Mouse (Mus musculus) testis, postnatal 10 days (tissue): Measurements from ENCODE around the gene Tiam2.

Experiments
- DNase-seq: peaks from one replicate; pipeline ENCODE4 v3.0.0; 2021; ENCODE audit warnings: low spot score

The Tiam2 gene

DNA sequence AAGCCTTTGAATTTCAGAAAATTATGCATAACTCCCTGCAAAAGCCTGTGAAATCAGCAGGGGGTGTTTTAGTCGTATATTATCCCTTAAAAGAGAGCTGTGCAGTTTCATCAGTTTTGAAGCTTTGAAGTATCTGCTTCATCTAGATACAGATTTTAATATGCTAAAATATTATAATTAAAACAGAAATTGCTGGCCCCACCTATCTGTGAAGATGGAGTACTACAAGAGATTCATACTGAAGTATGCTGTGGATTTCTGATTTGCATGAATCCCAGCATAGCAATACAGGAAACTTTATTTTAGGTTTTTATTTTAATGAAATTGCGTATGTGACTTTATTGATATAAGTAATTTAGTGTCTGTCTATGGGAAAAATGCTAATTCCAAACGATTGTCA is 234.2 kb downstream of the Tiam2 start:
- no peak for DNase-seq

DNA sequence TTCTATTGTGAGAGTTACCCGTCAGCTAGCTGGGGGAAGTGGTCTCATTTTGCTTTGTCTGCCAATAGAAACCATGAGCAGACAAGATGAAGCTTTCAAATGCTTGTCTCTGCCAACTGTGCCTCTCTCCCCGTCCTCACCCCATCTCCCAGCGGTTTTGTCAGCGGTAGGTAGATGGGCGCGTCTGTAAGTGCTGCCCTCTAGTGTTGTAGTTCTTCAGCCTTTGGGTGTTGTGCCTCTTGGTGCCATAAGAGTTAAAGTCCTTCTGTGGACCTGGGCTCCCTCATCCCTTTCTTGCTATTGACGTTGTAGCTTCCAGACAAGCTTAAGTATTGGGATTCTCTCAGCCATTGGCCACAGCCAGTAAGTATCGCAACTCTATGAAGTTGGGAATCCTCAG is 236.0 kb downstream of the Tiam2 start:
- DNase-seq, result no peak

GRCm38 (mm10) chr17:3570876-3571275 is 244.5 kb downstream of the Tiam2 start:
- DNase-seq, result peak; percentile 91
